Mouse (Mus musculus): ENCODE measurements around the gene Slc30a10.

Slc30a10 gene

GRCm38 (mm10) chr1:185517566-185517965 lies 62.9 kb downstream of the Slc30a10 start:
- DNase-seq (ENCODE audit: low read depth, low spot score): peak; percentile 71

All from brain, adult 2 months (tissue).